Mouse (Mus musculus): ENCODE measurements at regions not wholly inside any gene's neighbourhood (a gene's known extent, or its start where the extent isn't known, plus 50 kb on each side); places are given as distances from the start of the nearest gene placed in this dataset.
A peak's percentile ranks its signal among the peaks of the same experiment; 100 is the strongest.

- DNase-seq = peak; percentile 12
- intact Hi-C loops (cut with DNase I; ENCODE audit: low total_unique reads) = no loop called here
These were observed 52.0 kb upstream of the Snrk start for GRCm38 (mm10) chr9:122064937-122065673.

GRCm38 (mm10) chr9:122055820-122056550 lies 59.1 kb upstream of the Pomgnt2 start:
- DNase-seq = peak; percentile 22
- intact Hi-C loops (cut with DNase I; ENCODE audit: low total_unique reads) = no loop called here

- intact Hi-C loops (cut with DNase I; ENCODE audit: low total_unique reads) = no loop called here
- no peak for DNase-seq
These were observed 54.8 kb upstream of the Pomgnt2 start for GRCm38 (mm10) chr9:122051716-122052115.

DNA sequence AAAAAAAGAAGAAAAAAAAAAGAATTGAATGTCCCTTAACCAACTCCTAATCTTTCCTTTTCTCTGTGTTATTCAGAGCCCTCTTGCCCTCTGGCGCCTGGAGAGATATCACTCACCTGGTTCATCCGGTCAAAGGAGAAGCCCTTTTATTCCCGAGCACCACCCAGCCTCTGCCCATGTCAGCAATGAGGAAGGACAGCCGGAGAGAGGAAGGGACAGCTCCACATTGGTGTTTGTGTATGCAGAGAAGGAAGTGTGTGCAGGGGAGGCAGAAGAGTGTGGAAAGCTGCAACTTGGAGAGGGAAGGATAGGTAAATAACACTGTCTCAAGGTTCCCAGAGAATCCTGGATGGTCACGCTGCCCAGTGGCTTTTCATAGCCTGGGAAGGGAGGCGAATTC lies 54.2 kb upstream of the Pomgnt2 start:
- intact Hi-C loops (cut with DNase I; ENCODE audit: low total_unique reads) = no loop called here
- no peak for DNase-seq

GRCm38 (mm10) chr9:122048999-122049398 lies 52.1 kb upstream of the Pomgnt2 start:
- no peak for DNase-seq
- intact Hi-C loops (cut with DNase I; ENCODE audit: low total_unique reads) = no loop called here

DNA sequence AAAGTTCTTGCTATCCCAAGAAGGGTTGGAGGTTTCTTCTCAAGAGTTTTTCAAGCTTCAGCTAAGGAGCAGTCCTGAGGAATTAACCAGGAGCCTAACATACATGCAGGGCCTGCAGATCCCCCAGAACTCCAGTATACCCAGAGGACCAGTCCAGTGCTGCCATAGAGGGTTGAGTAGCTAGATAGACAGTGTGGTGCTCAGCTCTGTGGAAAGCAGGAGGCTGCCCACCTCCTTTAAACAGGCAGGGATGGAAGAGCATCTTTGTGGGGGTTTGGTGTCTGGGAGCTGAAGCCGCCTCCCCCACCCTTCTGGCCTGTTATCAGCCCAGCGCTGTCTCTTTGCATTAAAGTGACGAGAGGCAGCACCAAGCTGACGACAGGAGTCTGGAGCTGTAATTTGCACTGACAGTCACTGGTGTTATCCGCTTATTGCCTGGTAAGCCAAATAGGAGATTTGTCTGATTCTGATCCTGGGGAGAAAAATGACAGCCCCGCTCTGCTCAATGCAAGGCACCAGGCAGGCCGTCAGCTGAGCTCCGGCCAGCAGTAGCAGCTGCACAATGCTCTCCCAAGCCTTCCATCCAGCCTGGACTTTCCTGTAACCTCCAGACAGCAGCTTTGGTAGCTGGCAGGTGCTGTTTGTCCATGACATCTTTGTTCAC lies 51.2 kb upstream of the Pomgnt2 start:
- intact Hi-C loops (cut with DNase I; ENCODE audit: low total_unique reads) = no loop called here
- DNase-seq = peak; percentile 47

Measured in gastrocnemius, postnatal 14 days (tissue).